Mouse (Mus musculus) heart, adult 2 months (tissue): Measurements from ENCODE around the gene Cyp2u1. TPM values are rescaled to one million over a fixed set of nuclear protein-coding genes. Genes with fewer than 3 reads are reported as not detected.

Source experiments
- DNase-seq, 2 experiments: peaks; one replicate each; pipeline ENCODE4 v3.0.0; 2021
- H3K27ac ChIP-seq: fragments of 200-600 bp; 2 replicates; pipeline ENCODE4 v1.8.1; 2022
- H3K27me3 ChIP-seq: fragments of 200-500 bp; 2 replicates; pipeline ENCODE4 v1.6.1; 2012; ENCODE audit warnings: mild to moderate bottlenecking, low read length, inconsistent platforms, mixed read lengths; ENCODE audit not compliant: control insufficient read depth, insufficient read depth
- H3K36me3 ChIP-seq: fragments of 200-500 bp; 2 replicates; pipeline ENCODE4 v1.6.1; 2012; ENCODE audit warnings: low read length, inconsistent platforms; ENCODE audit not compliant: control insufficient read depth, insufficient read depth
- H3K4me1 ChIP-seq: fragments of 200-500 bp; 2 replicates; pipeline ENCODE4 v1.6.1; 2011; ENCODE audit warnings: low read length; ENCODE audit not compliant: control insufficient read depth, insufficient read depth
- H3K4me3 ChIP-seq: fragments of 200-600 bp; 2 replicates; pipeline ENCODE4 v1.8.1; 2022
- H3K79me2 ChIP-seq: fragments of 200-500 bp; replicated peaks from 2 replicates; pipeline ENCODE4 v1.6.1; 2012; ENCODE audit warnings: mild to moderate bottlenecking, inconsistent platforms, low read length, moderate library complexity, mixed read lengths; ENCODE audit not compliant: control insufficient read depth, insufficient read depth
- H3K9ac ChIP-seq: fragments of 200-500 bp; 2 replicates; pipeline ENCODE4 v1.6.1; 2012; ENCODE audit warnings: low read depth, mild to moderate bottlenecking, control low read depth, inconsistent platforms, low read length, mixed read lengths
- CTCF ChIP-seq: fragments of 200-600 bp; IDR thresholded peaks from 2 replicates; pipeline ENCODE4 v1.8.1; 2022; ENCODE audit warnings: antibody characterized with exemption, mild to moderate bottlenecking, moderate library complexity
- EP300 ChIP-seq: fragments of 200-500 bp; IDR thresholded peaks from 2 replicates; pipeline ENCODE4 v1.6.1; 2011; ENCODE audit warnings: low read depth, low read length, control low read depth; ENCODE audit not compliant: insufficient read depth
- POLR2A ChIP-seq: fragments of 200-500 bp; IDR thresholded peaks from 2 replicates; pipeline ENCODE4 v1.6.1; 2011; ENCODE audit warnings: mild to moderate bottlenecking, low read depth, low read length, control low read depth; ENCODE audit not compliant: insufficient read depth
- WGBS: fragments of 180-500 bp; shearing (Covaris S2); methylation state at CpG from one replicate; pipeline ENCODE4 v1.1.7; 2018; 5-methylcytosine and 5-hydroxymethylcytosine counted together
- intact Hi-C: fragments of 180-260 bp; cut with DNase I; formaldehyde crosslinking; loops from one replicate; pipeline ENCODE4 v1.15.1; 2025
- polyA plus RNA-seq: library from polyadenylated mRNA; depleted of rRNA; stranded (reverse); fragments of >200 nt; gene quantifications from 2 replicates; pipeline ENCODE4 v1.2.3, GENCODE M21; 2012
- total RNA-seq, 2 experiments: library from RNA; stranded (reverse); gene quantifications; 2 replicates each; pipeline ENCODE4 v1.2.3; 2021

The Cyp2u1 gene
- total and polyA plus RNA-seq, 3 experiments = 13.0 to 40.9 (median 32.8) TPM

- H3K36me3 ChIP-seq = no peaks in the 10 kb centered on the region
- no peak for DNase-seq
- no peaks in the 10 kb centered on the region for H3K27me3 ChIP-seq
- no peaks in the 10 kb centered on the region for H3K4me1 ChIP-seq
- 14% methylated on average over 5 of the region's 5 CpGs for WGBS
- TF ChIP-seq EP300 (no peak), CTCF (no peak), POLR2A (no peak)
- H3K4me3 ChIP-seq = peak overlapping the region; percentile 96
- H3K79me2 ChIP-seq = no peaks in the 10 kb centered on the region
- intact Hi-C loops = loop anchor here (5.0 kb wide), 1 partner anchor 249 kb away; no protein-coding TSS in a partner anchor
- peak overlapping the region; percentile 39 for H3K9ac ChIP-seq
- H3K27ac ChIP-seq = peak overlapping the region; percentile 81
These were observed 290 bp upstream of the Cyp2u1 start for GRCm38 (mm10) chr3:131303320-131303714.

- H3K27ac ChIP-seq = no peak overlapping the region
- H3K9ac ChIP-seq = no peak overlapping the region
- DNase-seq = no peak
- no peak for TF ChIP-seq POLR2A
- TF ChIP-seq EP300 = no peak
- peak; percentile 94; the same call in 1 of the 2 replicates for TF ChIP-seq CTCF
- H3K4me3 ChIP-seq = no peak overlapping the region
- 8% methylated on average over 6 of the region's 6 CpGs for WGBS
- intact Hi-C loops = loop anchor here (5.0 kb wide), 1 partner anchor 252 kb away; no protein-coding TSS in a partner anchor
- no peaks in the 10 kb centered on the region for H3K27me3 ChIP-seq
- H3K36me3 ChIP-seq = no peaks in the 10 kb centered on the region; the same call in 1 of the 2 replicates
- H3K4me1 ChIP-seq = no peaks in the 10 kb centered on the region
- no peaks in the 10 kb centered on the region for H3K79me2 ChIP-seq
These were observed 3.1 kb downstream of the Cyp2u1 start for GRCm38 (mm10) chr3:131299908-131300307.

- DNase-seq = no peak
- TF ChIP-seq POLR2A (no peak), EP300 (no peak), CTCF (no peak)
- intact Hi-C loops = no loop called here
These were observed 3.9 kb downstream of the Cyp2u1 start for GRCm38 (mm10) chr3:131299078-131299477.

DNA sequence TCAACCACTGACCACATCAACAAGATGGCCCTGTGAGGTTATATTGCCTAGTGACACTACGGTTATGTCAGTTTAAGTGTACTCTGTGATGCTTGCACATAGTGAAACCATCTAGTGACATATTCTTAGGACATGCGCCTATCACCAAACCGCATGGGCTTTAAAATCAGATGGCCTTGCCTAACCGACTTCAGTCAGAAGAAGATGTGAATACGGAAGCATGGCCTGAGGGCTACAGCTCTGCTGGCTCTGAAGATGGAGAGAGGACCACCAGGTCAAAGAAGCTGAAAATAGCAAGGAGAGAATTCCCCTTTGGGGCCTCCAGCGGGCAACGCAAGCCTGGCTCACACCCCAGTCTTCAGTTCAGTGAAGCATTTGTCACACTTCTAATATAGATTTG, 6.1 kb downstream of the Cyp2u1 start:
- Histone ChIP-seq H3K27ac (no peak overlapping the region), H3K4me3 (no peak overlapping the region), H3K9ac (no peak overlapping the region), H3K4me1 (no peaks in the 10 kb centered on the region), H3K27me3 (no peaks in the 10 kb centered on the region), H3K36me3 (no peaks in the 10 kb centered on the region; the same call in 1 of the 2 replicates), H3K79me2 (no peaks in the 10 kb centered on the region)
- intact Hi-C loops = no loop called here
- TF ChIP-seq CTCF (no peak), POLR2A (no peak), EP300 (no peak)
- 77% methylated on average over 7 of the region's 7 CpGs for WGBS
- no peak for DNase-seq

More at GRCm38 (mm10) chr3:131299078-131299477, 3.9 kb downstream of the Cyp2u1 start:
- Histone ChIP-seq H3K79me2 (no peaks in the 10 kb centered on the region), H3K4me1 (no peaks in the 10 kb centered on the region), H3K9ac (no peak overlapping the region), H3K27ac (no peak overlapping the region), H3K4me3 (no peak overlapping the region), H3K27me3 (no peaks in the 10 kb centered on the region), H3K36me3 (no peaks in the 10 kb centered on the region; the same call in 1 of the 2 replicates)
- 63% methylated on average over 9 of the region's 9 CpGs for WGBS

DNA sequence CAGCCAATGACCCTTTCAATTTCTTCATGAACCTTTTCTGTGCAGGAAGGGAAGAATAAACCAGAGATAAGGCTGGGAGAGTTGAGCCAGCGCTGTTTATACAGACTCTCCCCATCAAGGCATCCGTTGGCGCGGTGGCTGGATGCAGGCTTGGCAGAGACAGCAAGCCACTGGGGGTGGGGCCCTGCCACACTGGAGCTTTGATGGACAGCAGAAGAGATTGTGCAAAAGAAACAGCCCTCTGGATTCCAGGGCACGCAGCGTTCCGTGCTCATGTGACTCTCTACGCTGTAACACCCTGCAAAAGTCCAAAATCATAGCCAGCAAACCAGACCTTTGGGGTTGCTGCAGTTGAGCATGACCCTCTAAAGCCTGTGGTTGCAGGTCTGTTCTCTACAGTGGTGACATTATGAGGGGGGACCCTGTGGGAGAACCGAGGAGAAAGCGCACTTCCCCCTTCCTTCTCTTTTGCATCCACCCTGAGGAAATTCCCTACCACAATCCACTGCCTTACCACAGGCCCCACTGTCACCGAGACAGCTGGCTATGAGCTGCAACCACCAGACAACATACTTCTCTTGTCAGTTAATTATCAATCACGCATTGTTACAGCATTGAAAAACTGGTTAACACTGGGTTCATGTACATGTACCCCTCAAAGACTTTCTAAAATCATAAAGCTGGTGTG, 7.4 kb downstream of the Cyp2u1 start:
- no peaks in the 10 kb centered on the region; the same call in 1 of the 2 replicates for H3K36me3 ChIP-seq
- TF ChIP-seq CTCF = no peak
- TF ChIP-seq POLR2A = no peak
- TF ChIP-seq EP300 = no peak
- no peaks in the 10 kb centered on the region for H3K27me3 ChIP-seq
- no peaks in the 10 kb centered on the region for H3K79me2 ChIP-seq
- H3K27ac ChIP-seq = no peak overlapping the region
- no peaks in the 10 kb centered on the region for H3K4me1 ChIP-seq
- DNase-seq = peak; percentile 46 to 63
- H3K9ac ChIP-seq = no peak overlapping the region
- no peak overlapping the region for H3K4me3 ChIP-seq
- intact Hi-C loops = no loop called here
- WGBS = 46% methylated on average over 12 of the region's 12 CpGs

DNA sequence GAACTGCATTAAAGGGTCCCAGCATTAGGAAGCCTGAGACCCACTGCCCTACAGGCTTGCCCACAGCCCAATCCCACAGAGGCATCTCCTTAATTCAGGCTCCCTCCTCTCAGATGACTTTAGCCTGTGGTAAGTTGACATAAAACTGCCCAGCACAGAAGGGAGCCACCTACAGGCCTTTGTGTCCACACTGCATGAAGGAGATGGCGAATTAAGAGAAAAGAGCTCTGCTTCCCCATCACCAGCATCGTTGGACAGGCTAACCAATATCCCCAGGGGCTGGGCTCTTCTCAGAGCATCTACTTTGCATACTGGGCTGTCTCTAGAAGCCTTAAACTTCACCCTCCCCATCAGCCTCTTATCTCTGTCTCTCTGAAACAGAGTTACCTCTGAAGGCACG, 8.5 kb downstream of the Cyp2u1 start:
- H3K27me3 ChIP-seq = no peaks in the 10 kb centered on the region
- H3K79me2 ChIP-seq = no peaks in the 10 kb centered on the region
- WGBS = 44% methylated on average over 3 of the region's 3 CpGs
- H3K27ac ChIP-seq = no peak overlapping the region
- no peaks in the 10 kb centered on the region for H3K4me1 ChIP-seq
- no peak overlapping the region for H3K4me3 ChIP-seq
- TF ChIP-seq EP300 = no peak
- TF ChIP-seq CTCF = 0 out of 2 replicates have a peak, but pooled peaks have one; percentile 17
- no peak for TF ChIP-seq POLR2A
- H3K36me3 ChIP-seq = no peaks in the 10 kb centered on the region; the same call in 1 of the 2 replicates
- no peak overlapping the region for H3K9ac ChIP-seq
- no peak for DNase-seq
- intact Hi-C loops = no loop called here
